Mouse (Mus musculus) thymus, adult 2 months (tissue): ENCODE measurements around the gene Hpf1.

Experiments used
- CTCF ChIP-seq: fragments of 200-500 bp; IDR thresholded peaks from 2 replicates; pipeline ENCODE4 v1.5.1; 2012; ENCODE audit warnings: mild to moderate bottlenecking, control low read depth, low read length, moderate library complexity, borderline replicate concordance; ENCODE audit not compliant: control insufficient read depth, poor library complexity, insufficient read depth; ENCODE audit errors: extremely low read depth
- POLR2A ChIP-seq: fragments of 200-500 bp; IDR thresholded peaks from 2 replicates; pipeline ENCODE4 v1.6.1; 2012; ENCODE audit warnings: mild to moderate bottlenecking, low read length, control low read depth, moderate library complexity; ENCODE audit not compliant: control insufficient read depth, poor library complexity, insufficient read depth; ENCODE audit errors: extremely low read depth

DNA sequence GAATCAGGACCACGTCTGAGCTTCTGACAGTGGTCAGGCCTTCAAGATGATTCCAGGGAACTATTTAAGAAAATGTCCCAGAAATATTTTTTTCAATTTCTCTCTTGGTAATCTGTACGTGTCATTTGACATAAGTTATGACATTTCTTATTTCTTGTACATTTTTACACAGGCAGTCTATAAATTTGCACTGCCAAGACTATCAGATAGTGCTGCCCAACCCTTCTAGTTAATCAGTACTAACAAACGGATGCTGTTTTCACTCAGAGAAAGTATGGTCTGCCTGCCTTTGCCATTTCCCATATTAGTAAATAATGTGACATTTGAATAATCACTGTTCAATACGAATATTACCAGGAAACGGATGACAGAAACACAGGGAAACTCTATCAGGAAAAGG lies 62.6 kb downstream of the Hpf1 start:
- TF ChIP-seq CTCF = no peak
- no peak for TF ChIP-seq POLR2A
